Mouse (Mus musculus) retina, postnatal 1 day (tissue): ENCODE measurements around the gene Cdca5.

Experiments
- DNase-seq: peaks from one replicate; pipeline ENCODE4 v3.0.0-alpha.2; 2012

Cdca5 gene

GRCm38 (mm10) chr19:6061641-6062302 is 23.0 kb upstream of the Cdca5 start:
- peak; percentile 53 for DNase-seq

- no peak for DNase-seq
Observed at GRCm38 (mm10) chr19:6062418-6062817, 22.4 kb upstream of the Cdca5 start.

- no peak for DNase-seq
Observed at GRCm38 (mm10) chr19:6063081-6063480, 21.7 kb upstream of the Cdca5 start.

GRCm38 (mm10) chr19:6066571-6066970 is 18.2 kb upstream of the Cdca5 start:
- DNase-seq = no peak

GRCm38 (mm10) chr19:6067011-6067723 is 17.6 kb upstream of the Cdca5 start:
- peak; percentile 87 for DNase-seq

- peak; percentile 92 for DNase-seq
Observed at GRCm38 (mm10) chr19:6067724-6068415, 16.9 kb upstream of the Cdca5 start, which contains the start of gene Tm7sf2. Gene Tm7sf2 (minus strand): TSS chr19:6068373.

GRCm38 (mm10) chr19:6068951-6069350 is 15.8 kb upstream of the Cdca5 start:
- DNase-seq = no peak

- no peak for DNase-seq
Observed at GRCm38 (mm10) chr19:6069851-6070250, 14.9 kb upstream of the Cdca5 start.

- DNase-seq = no peak
Observed at GRCm38 (mm10) chr19:6070571-6071250, 14.1 kb upstream of the Cdca5 start.

- no peak for DNase-seq
Observed at GRCm38 (mm10) chr19:6071261-6071660, 13.5 kb upstream of the Cdca5 start.

- no peak for DNase-seq
Observed at GRCm38 (mm10) chr19:6073889-6074288, 10.9 kb upstream of the Cdca5 start.

- peak; percentile 96 for DNase-seq
Observed at GRCm38 (mm10) chr19:6076564-6077393, 8.0 kb upstream of the Cdca5 start, which contains the start of gene Vps51. Gene Vps51 (minus strand): TSS chr19:6077231.

GRCm38 (mm10) chr19:6079983-6080480 is 4.8 kb upstream of the Cdca5 start, which contains the start of gene Tmem262:
Gene Tmem262 (plus strand): TSS chr19:6080033.
- DNase-seq = no peak

GRCm38 (mm10) chr19:6082156-6082555 is 2.6 kb upstream of the Cdca5 start, which contains the start of gene Gm28374:
Gene Gm28374 (minus strand): TSS chr19:6082256.
- no peak for DNase-seq

- DNase-seq = peak; percentile 90
Observed at GRCm38 (mm10) chr19:6085417-6085879, 665 bp downstream of the Cdca5 start.

- no peak for DNase-seq
Observed at GRCm38 (mm10) chr19:6088841-6089240, 4.1 kb downstream of the Cdca5 start.

- no peak for DNase-seq
Observed at GRCm38 (mm10) chr19:6094119-6094518, 9.3 kb downstream of the Cdca5 start, which contains the start of gene AC131692.1. Gene AC131692.1 (plus strand): TSS chr19:6094419.

GRCm38 (mm10) chr19:6097847-6098246 is 13.1 kb downstream of the Cdca5 start:
- no peak for DNase-seq

GRCm38 (mm10) chr19:6101186-6101585 is 16.4 kb downstream of the Cdca5 start:
- DNase-seq = no peak

- DNase-seq = no peak
Observed at GRCm38 (mm10) chr19:6102169-6102853, 17.5 kb downstream of the Cdca5 start.

- no peak for DNase-seq
Observed at GRCm38 (mm10) chr19:6104476-6104875, 19.7 kb downstream of the Cdca5 start.
